Mouse (Mus musculus): ENCODE results near the gene Ino80d.

Gene Ino80d

GRCm38 (mm10) chr1:62914495-62914894, 200.0 kb downstream of the Ino80d start:
- no peak for DNase-seq (ENCODE audit: low read depth, low spot score)

DNA sequence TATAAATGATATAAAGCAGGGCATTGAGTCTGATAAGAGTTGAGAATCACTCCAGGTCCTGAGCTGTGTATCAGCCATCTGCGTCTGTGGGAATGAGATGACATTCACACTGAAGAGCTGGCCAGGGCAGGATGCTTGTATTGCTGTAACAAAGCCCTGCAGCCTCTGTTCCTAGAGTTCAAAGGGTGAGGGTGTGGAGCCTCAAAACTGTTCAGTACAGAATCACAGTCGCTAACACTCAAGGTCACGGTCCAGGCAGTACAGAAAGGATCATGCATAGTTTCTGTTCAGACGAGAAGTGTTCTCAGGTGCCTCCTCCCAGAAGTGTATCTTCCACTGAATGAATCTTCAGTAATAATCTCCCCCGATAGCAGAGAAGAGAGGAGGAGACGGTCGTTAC, 203.0 kb downstream of the Ino80d start:
- no peak for DNase-seq (ENCODE audit: low read depth, low spot score)

GRCm38 (mm10) chr1:62909126-62909525, 205.3 kb downstream of the Ino80d start:
- no peak for DNase-seq (ENCODE audit: low read depth, low spot score)

DNA sequence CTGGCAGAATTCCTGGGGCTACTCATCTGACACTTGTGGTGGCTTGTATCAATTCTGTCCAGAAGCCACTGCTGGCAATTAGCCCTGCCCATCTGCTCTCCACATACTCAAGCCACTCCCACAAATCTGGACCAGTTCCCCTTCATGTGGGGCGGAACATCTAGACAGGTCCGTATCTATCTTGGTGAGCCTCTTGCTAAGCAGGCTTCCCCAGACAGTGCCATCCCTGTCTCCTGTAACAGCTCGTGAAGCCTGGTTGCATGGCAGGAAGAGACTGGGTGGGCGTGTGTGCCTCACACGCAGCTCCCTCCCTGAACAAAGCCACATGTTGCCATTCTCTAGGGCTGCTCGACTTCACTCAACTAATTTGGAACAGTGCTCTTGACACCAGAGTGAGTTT, 206.0 kb downstream of the Ino80d start:
- no peak for DNase-seq (ENCODE audit: low read depth, low spot score)

Measured in retina, postnatal 7 days (tissue).